Comparison of ENCODE assay signal across 8 mouse cellular contexts in genomic region chr1:21101221-21102006, GRCm38 (mm10). TPM values are rescaled to one million over a fixed set of nuclear protein-coding genes. Genes with fewer than 3 reads are reported as not detected.
A peak's percentile ranks its signal among the peaks of the same experiment; 100 is the strongest.
DNase-seq lines count a peak whose midpoint lies in the region; ATAC-seq and TF ChIP-seq lines count a peak whose summit lies in the region.

No protein-coding gene starts in this region.

- 42% methylated on average over 15 of the region's 15 CpGs for WGBS in limb, embryonic 15.5 days
- WGBS in olfactory bulb, adult 2 months: 48% methylated on average over 15 of the region's 15 CpGs

- H3K27ac ChIP-seq in limb, embryonic 15.5 days: 0 out of 2 replicates have a peak overlapping the region, but pooled peaks have one; percentile 7
- no peak overlapping the region for H3K27ac ChIP-seq in olfactory bulb, adult 2 months (ENCODE audit: insufficient read depth, low read depth, low read length)

- no peaks in the 10 kb centered on the region for H3K36me3 ChIP-seq in limb, embryonic 15.5 days

- DNase-seq in B cell, adult 2 months: peak; percentile 76 to 77
- peak; percentile 53 for DNase-seq in MN1 (ENCODE audit: low spot score)
- peak; percentile 43 for DNase-seq in cerebellum, adult 9-10 months
- DNase-seq in heart, adult 11 months: peak; percentile 97
- peak; percentile 78 for DNase-seq in kidney, adult 9 months
- peak; percentile 46 to 66 for DNase-seq in urinary bladder, postnatal 36 days (ENCODE audit: low spot score in 2 of 2)

- H3K4me2 ChIP-seq in limb, embryonic 15.5 days: no peak overlapping the region

- no peaks in the 10 kb centered on the region for H3K27me3 ChIP-seq in limb, embryonic 15.5 days

- no peaks in the 10 kb centered on the region for H3K9me3 ChIP-seq in limb, embryonic 15.5 days

- peak; percentile 48; the same call in 1 of the 2 replicates for TF ChIP-seq CTCF in olfactory bulb, adult 2 months (IDR thresholded peaks at IDR 0.05; ENCODE audit: insufficient read depth, low read depth, low read length)

- no peak for TF ChIP-seq POLR2A in olfactory bulb, adult 2 months (IDR thresholded peaks at IDR 0.05; ENCODE audit: insufficient read depth, low read depth, low read length)

- H3K9ac ChIP-seq in limb, embryonic 15.5 days: no peak overlapping the region

- no peak overlapping the region for H3K4me3 ChIP-seq in limb, embryonic 15.5 days
- H3K4me3 ChIP-seq in olfactory bulb, adult 2 months (ENCODE audit: insufficient read depth, low read depth, low read length): no peak overlapping the region

- H3K4me1 ChIP-seq in limb, embryonic 15.5 days: 0 out of 2 replicates have a peak, but pooled peaks cover 4% of the 10 kb centered on the region
- no peaks in the 10 kb centered on the region for H3K4me1 ChIP-seq in olfactory bulb, adult 2 months (ENCODE audit: control insufficient read depth, insufficient read depth, low read length)

- ATAC-seq in limb, embryonic 15.5 days (ENCODE audit: insufficient number of reproducible peaks, low FRiP score, low TSS enrichment, low read depth): no peak

RNA-seq across cellular contexts. Expression of gene Tram2, which starts 22.4 kb away (rescaled TPM):
- polyA plus RNA-seq in limb, embryonic 15.5 days (2015; fragmentation: Nextera tagmentation; extraction: Ambion mirVana): 10.9 and 11.5 TPM in 2 replicates
- not detected in 2 replicates for polyA plus RNA-seq in olfactory bulb, adult 2 months (2012; ENCODE audit: insufficient read depth, insufficient read length, low replicate concordance, missing spikeins)

Comparison
In these comparisons a context has a peak if more than half of its experiments do, and no peak if none do; other contexts are left out.
1. DNase-seq: peak in every context shown above with its lines; median percentile 97 in heart, adult 11 months; 78 in kidney, adult 9 months; 76 in B cell, adult 2 months; 56 in urinary bladder, postnatal 36 days; 53 in MN1; 43 in cerebellum, adult 9-10 months.
2. RNA of gene Tram2, which starts 22.4 kb away (polyA plus RNA-seq): 10.9 to 11.5 TPM in limb, embryonic 15.5 days; not detected in olfactory bulb, adult 2 months; every median in the first group is over 10 times any median in the second.